Mouse (Mus musculus) neural tube, embryonic 13.5 days (tissue): ENCODE measurements around the gene Nynrin. TPM values are rescaled to one million over a fixed set of nuclear protein-coding genes. Genes with fewer than 3 reads are reported as not detected.
A peak's percentile ranks its signal among the peaks of the same experiment; 100 is the strongest.

ENCODE experiments used
- ATAC-seq: fragments of 200-750 bp; cut with Nextera tagmentation; 2 replicates; pipeline ENCODE4 v1.8.0; 2017; ENCODE audit warnings: low read depth, mild to moderate bottlenecking, moderate TSS enrichment, moderate library complexity
- H3K27ac ChIP-seq: fragments of 300-500 bp; sonication (generic); replicated peaks from 2 replicates; pipeline ENCODE4 v1.5.1; 2015; ENCODE audit warnings: moderate library complexity, mild to moderate bottlenecking, inconsistent platforms
- H3K27me3 ChIP-seq: fragments of 300-500 bp; sonication (generic); 2 replicates; pipeline ENCODE4 v1.6.1; 2015; ENCODE audit warnings: mild to moderate bottlenecking, inconsistent platforms
- H3K36me3 ChIP-seq: fragments of 300-500 bp; sonication (generic); 2 replicates; pipeline ENCODE4 v1.6.1; 2015; ENCODE audit warnings: mild to moderate bottlenecking, inconsistent platforms
- H3K4me1 ChIP-seq: fragments of 300-500 bp; sonication (generic); replicated peaks from 2 replicates; pipeline ENCODE4 v1.6.1; 2015; ENCODE audit warnings: inconsistent platforms
- H3K4me2 ChIP-seq: fragments of 300-500 bp; sonication (generic); 2 replicates; pipeline ENCODE4 v1.6.1; 2015; ENCODE audit warnings: inconsistent platforms, mild to moderate bottlenecking, moderate library complexity
- H3K4me3 ChIP-seq: fragments of 300-500 bp; sonication (generic); 2 replicates; pipeline ENCODE4 v1.5.1; 2015; ENCODE audit warnings: mild to moderate bottlenecking, inconsistent platforms
- H3K9ac ChIP-seq: fragments of 300-500 bp; sonication (generic); 2 replicates; pipeline ENCODE4 v1.6.1; 2015; ENCODE audit warnings: moderate library complexity, mild to moderate bottlenecking, inconsistent platforms
- H3K9me3 ChIP-seq: fragments of 300-500 bp; sonication (generic); 2 replicates; pipeline ENCODE4 v1.6.1; 2016; ENCODE audit warnings: inconsistent platforms
- WGBS: fragments of 180-500 bp; shearing (Covaris S2); methylation state at CpG from one replicate; pipeline ENCODE4 v1.1.7; 2015; 5-methylcytosine and 5-hydroxymethylcytosine counted together
- polyA plus RNA-seq: library from polyadenylated mRNA; unstranded; fragments of >200 nt; fragmentation: Nextera tagmentation; extraction: Ambion mirVana; gene quantifications from 2 replicates; pipeline ENCODE4 v1.2.1, GENCODE M21; 2015

Gene Nynrin
- polyA plus RNA-seq, 1 experiment from 2014 or later = 11.8 TPM

DNA sequence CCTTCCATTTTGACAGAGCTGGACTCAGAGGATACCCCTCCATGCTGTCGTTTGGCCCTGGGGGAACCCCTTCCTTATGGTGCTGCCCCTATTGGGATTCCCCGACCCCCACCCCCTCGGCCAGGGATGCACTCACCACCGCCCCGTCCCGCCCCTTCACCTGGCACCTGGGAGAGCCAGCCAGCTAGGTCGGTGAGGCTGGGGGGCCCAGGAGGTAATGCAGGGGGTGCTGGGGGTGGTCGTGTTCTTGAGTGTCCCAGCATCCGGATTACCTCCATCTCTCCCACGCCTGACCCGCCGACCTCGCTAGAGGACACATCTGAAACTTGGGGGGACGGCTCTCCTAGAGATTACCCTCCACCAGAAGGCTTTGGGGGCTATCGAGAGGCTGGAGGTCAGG is 27.7 kb upstream of the Nynrin start:
- Histone ChIP-seq H3K4me3 (peak overlapping the region; percentile 60), H3K4me2 (peak overlapping the region; percentile 87), H3K27me3 (peaks cover 36% of the 10 kb centered on the region), H3K27ac (peak overlapping the region; percentile 78; the same call in 1 of the 2 replicates), H3K36me3 (no peaks in the 10 kb centered on the region), H3K9ac (peak overlapping the region; percentile 82), H3K4me1 (peaks cover 57% of the 10 kb centered on the region), H3K9me3 (no peaks in the 10 kb centered on the region)
- 4% methylated on average over 15 of the region's 15 CpGs for whole genome bisulfite sequencing
- ATAC-seq = no peak

DNA sequence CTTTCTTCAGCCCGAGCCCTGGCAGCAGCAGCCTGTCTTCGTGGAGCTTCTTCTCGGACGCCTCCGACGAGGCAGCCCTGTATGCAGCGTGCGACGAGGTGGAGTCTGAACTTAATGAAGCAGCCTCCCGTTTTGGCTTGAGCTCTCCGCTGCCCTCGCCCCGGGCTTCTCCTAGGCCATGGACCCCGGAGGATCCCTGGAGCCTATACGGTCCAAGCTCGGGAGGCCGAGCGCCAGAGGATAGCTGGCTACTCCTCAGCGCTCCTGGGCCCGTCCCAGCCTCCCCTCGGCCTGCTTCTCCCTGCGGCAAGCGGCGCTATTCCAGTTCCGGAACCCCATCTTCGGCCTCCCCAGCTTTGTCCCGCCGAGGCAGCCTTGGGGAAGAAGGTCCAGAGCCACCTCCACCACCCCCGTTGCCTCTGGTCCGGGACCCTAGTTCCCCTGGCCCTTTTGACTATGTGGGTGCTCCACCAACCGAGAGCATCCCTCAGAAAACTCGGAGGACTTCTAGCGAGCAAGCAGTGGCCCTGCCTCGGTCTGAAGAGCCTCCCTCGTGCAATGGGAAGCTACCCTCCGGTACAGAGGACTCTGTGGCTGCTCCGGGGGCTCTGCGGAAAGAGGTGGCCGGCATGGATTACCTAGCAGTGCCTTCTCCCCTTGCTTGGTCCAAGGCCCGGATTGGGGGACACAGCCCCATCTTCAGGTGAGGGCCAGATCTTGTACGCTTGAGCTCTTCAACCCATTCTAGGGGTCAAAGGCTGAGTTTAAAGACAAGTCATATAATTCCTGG is 27.1 kb upstream of the Nynrin start:
- no peaks in the 10 kb centered on the region for H3K36me3 ChIP-seq
- peaks cover 36% of the 10 kb centered on the region for H3K27me3 ChIP-seq
- ATAC-seq = no peak
- H3K27ac ChIP-seq = no peak overlapping the region
- peak overlapping the region; percentile 82 for H3K9ac ChIP-seq
- peaks cover 57% of the 10 kb centered on the region for H3K4me1 ChIP-seq
- 9% methylated on average over 41 of the region's 41 CpGs for WGBS
- peak overlapping the region; percentile 87 for H3K4me2 ChIP-seq
- peak overlapping the region; percentile 60 for H3K4me3 ChIP-seq
- no peaks in the 10 kb centered on the region for H3K9me3 ChIP-seq

DNA sequence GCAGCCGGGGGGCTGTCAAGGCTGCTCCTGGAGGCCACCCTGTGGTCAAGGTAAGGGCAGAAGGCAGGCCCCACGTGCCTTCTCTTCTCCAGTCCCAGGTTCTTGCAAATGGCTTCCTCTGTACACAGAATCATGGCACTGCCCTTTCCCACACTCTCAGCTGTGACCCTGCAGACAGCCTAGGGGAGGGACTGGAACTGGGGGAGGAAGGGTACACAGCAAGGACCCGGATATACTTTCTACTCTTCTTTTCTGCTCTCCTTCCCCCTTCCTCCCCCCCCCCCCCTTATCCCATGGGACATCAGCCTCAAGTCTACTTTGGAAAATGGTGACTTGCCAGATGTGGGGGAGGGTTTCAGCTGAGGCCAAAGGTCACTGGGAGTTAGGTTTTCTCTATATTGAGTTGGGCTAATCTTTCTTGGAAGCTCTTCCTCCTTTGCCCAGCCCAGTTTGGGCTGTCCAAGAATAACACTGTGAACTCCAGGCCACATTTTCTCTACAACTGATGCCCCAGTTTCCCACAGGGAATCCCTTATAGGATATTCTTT is 25.0 kb upstream of the Nynrin start:
- Histone ChIP-seq H3K9me3 (no peaks in the 10 kb centered on the region), H3K4me1 (peaks cover 44% of the 10 kb centered on the region), H3K4me2 (no peak overlapping the region), H3K9ac (no peak overlapping the region), H3K4me3 (no peak overlapping the region), H3K27ac (no peak overlapping the region), H3K36me3 (no peaks in the 10 kb centered on the region), H3K27me3 (peaks cover 36% of the 10 kb centered on the region)
- WGBS = 57% methylated on average over 3 of the region's 3 CpGs
- ATAC-seq = no peak

DNA sequence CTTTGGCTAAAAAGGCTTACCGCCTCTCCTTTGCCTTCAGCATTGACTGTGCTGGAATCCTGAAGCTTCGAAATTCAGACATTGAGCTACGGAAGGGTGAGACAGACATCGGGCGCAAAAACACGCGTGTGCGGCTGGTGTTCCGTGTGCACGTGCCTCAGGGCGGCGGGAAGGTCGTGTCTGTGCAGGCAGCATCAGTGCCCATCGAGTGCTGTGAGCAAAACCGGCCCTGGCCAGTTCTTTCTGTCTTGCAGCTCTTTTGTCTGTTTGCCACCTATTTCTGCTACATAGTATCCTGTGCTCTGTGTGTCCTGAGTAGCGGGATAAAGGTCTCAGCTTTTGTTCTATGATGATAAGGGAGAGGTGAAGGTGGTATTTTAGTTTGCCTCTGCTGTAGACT is 24.0 kb upstream of the Nynrin start:
- Histone ChIP-seq H3K9ac (no peak overlapping the region), H3K36me3 (no peaks in the 10 kb centered on the region), H3K4me1 (peaks cover 34% of the 10 kb centered on the region), H3K4me3 (no peak overlapping the region), H3K27me3 (peaks cover 28% of the 10 kb centered on the region), H3K27ac (no peak overlapping the region), H3K9me3 (no peaks in the 10 kb centered on the region), H3K4me2 (no peak overlapping the region)
- 93% methylated on average over 16 of the region's 16 CpGs for WGBS
- ATAC-seq = no peak

DNA sequence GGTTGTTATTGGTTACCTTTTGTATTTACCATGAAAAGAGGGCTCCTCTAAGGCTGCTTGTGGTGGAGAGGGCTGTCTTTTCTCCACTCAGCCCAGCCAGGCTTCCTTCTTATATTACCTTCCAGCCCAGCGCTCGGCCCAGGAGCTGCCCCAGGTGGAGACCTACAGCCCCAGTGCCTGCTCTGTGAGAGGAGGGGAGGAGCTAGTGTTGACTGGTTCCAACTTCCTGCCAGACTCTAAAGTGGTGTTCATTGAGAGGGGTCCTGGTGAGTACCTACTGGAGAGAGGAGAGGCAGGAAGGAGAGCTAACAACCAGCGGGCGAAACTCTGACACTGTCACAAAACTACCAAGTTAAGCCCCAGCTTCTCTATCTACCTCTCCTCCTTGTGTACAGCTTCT is 23.5 kb upstream of the Nynrin start:
- no peak overlapping the region for H3K9ac ChIP-seq
- H3K9me3 ChIP-seq = no peaks in the 10 kb centered on the region
- no peak overlapping the region for H3K27ac ChIP-seq
- 85% methylated on average over 4 of the region's 4 CpGs for WGBS
- H3K27me3 ChIP-seq = peaks cover 24% of the 10 kb centered on the region
- no peak overlapping the region for H3K4me3 ChIP-seq
- H3K36me3 ChIP-seq = no peaks in the 10 kb centered on the region
- no peak for ATAC-seq
- peaks cover 29% of the 10 kb centered on the region for H3K4me1 ChIP-seq
- no peak overlapping the region for H3K4me2 ChIP-seq

DNA sequence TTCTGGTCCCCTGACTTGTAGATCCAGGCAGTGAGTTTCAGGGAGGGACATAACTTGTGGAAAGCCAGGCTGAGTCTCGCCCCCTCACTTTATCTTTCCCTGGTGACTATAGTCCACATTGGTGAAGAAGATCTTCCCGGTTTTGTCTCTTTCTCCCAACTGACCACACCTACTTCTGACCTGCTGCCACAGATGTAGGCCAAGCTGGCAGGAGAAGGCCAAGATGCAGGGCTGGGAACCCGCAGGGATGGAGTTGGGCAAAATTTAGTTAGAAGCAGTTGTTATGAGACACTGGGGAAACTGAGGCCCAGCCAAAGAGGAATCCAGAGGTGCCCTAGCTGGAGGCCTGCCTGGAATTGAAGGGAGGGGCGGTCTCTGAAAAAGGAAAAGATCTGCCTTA is 20.7 kb upstream of the Nynrin start:
- H3K4me3 ChIP-seq = no peak overlapping the region
- H3K27ac ChIP-seq = no peak overlapping the region
- WGBS = 85% methylated on average over 4 of the region's 4 CpGs
- H3K9ac ChIP-seq = no peak overlapping the region
- no peaks in the 10 kb centered on the region for H3K36me3 ChIP-seq
- H3K9me3 ChIP-seq = no peaks in the 10 kb centered on the region
- no peaks in the 10 kb centered on the region for H3K27me3 ChIP-seq
- 0 out of 2 replicates have a peak, but pooled peaks cover 4% of the 10 kb centered on the region for H3K4me1 ChIP-seq
- no peak overlapping the region for H3K4me2 ChIP-seq
- ATAC-seq = no peak

DNA sequence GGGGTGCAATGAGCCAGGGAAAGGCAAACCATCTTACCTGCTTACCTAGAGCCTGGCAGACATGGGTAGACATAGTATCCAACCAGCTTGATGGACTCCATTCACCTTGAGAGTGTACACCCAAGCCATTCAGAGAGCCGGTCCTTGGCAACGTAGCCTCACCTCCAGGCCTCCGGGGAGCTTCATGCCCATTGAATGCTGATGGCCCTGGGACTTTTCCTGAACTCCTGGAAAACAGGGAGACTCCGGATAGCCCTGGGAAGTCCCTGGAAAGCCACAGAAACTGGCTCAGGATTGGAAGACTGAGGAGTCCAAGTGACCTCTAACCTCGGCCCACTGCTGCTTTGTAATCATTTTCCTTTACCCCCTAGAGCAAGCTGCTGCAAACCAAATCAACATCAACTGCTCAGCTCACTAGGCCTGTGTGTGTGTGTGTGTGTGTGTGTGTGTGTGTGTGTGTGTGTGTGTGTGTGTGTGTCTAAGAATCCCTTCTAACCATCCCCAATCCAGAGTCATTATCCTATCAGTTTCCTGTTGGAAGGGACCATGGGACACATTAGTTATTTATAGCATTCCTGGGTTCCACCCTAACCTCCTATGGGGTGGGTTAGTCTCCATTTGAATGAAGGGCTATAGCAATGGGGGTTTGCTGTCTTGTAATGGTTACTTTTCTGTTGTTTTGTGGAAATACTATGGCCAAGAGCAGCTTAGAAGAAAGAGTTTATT is 18.8 kb upstream of the Nynrin start:
- no peaks in the 10 kb centered on the region for H3K27me3 ChIP-seq
- H3K4me1 ChIP-seq = no peaks in the 10 kb centered on the region
- H3K4me2 ChIP-seq = no peak overlapping the region
- H3K4me3 ChIP-seq = no peak overlapping the region
- H3K36me3 ChIP-seq = no peaks in the 10 kb centered on the region
- 71% methylated on average over 5 of the region's 5 CpGs for WGBS
- ATAC-seq = no peak
- H3K27ac ChIP-seq = no peak overlapping the region
- H3K9ac ChIP-seq = no peak overlapping the region
- H3K9me3 ChIP-seq = no peaks in the 10 kb centered on the region

DNA sequence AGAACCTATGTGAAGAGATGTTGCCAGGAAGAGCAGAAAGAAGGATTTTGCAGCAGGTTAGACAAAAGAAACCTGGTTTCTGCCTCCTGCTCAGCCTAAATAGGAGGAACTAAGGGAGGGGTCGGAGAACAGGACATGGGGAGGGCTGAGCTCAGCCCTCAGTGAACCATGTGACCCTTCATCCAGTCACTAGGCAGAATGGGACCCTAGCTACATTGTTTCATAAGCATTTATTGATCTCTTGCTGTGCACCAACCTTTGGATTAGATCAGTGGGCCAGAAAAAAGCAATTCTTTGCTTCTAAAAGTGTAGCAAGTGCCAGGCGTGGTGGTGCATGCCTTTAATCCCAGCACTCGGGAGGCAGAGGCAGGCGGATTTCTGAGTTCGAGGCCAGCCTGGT is 15.5 kb upstream of the Nynrin start:
- no peak for ATAC-seq
- no peak overlapping the region for H3K27ac ChIP-seq
- H3K4me2 ChIP-seq = no peak overlapping the region
- 84% methylated on average over 5 of the region's 5 CpGs for WGBS
- H3K4me1 ChIP-seq = no peaks in the 10 kb centered on the region
- H3K36me3 ChIP-seq = no peaks in the 10 kb centered on the region
- no peak overlapping the region for H3K9ac ChIP-seq
- no peak overlapping the region for H3K4me3 ChIP-seq
- H3K27me3 ChIP-seq = no peaks in the 10 kb centered on the region
- H3K9me3 ChIP-seq = no peaks in the 10 kb centered on the region

DNA sequence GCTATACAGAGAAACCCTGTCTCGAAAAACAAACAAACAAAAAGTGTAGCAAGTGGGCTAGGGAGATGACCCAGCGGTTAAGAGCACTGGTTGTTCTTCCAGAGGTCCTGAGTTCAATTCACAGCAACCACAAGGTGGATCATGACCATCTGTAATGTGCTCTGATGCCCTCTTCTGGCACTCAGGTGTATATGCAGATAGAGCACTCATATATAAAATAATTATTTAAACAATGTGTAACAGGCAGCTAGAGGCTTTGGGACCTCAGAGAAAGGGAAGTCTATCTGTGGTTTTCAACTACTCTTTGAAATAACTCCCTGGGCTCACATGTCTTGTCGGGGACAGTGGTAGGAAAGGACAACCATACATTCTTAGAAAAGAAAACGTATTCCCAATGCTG is 15.1 kb upstream of the Nynrin start:
- ATAC-seq = no peak
- Histone ChIP-seq H3K27ac (no peak overlapping the region), H3K27me3 (no peaks in the 10 kb centered on the region), H3K4me1 (no peaks in the 10 kb centered on the region), H3K4me3 (no peak overlapping the region), H3K9ac (no peak overlapping the region), H3K9me3 (no peaks in the 10 kb centered on the region), H3K36me3 (no peaks in the 10 kb centered on the region), H3K4me2 (no peak overlapping the region)
- 85% methylated on average over 4 of the region's 4 CpGs for WGBS

DNA sequence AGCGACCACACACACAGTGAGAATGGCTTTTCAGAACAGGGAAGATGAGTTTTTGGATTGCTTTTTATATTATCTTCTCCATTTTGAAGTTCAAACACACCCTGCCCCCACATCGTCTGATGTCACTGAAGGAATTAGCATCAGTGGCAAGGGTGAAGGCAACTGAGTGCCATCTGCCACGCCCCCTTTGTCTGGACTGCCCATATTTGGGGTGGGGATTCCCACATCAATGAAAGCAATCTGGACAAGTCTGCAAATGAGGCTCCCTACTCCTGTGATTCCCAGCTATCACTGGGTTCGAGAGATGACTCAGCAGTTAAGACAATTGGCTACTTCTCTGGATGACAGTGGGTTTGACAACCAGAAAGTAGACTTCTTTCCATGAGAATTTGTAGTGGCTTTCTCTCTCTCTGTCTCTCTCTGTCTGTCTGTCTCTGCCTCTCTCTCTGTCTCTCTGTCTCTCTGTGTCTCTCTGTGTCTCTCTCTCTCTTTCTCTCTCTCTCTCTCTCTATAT is 12.9 kb upstream of the Nynrin start:
- H3K27me3 ChIP-seq = no peaks in the 10 kb centered on the region
- H3K9me3 ChIP-seq = no peaks in the 10 kb centered on the region
- H3K27ac ChIP-seq = no peak overlapping the region
- no peak overlapping the region for H3K4me2 ChIP-seq
- no peak overlapping the region for H3K9ac ChIP-seq
- H3K4me1 ChIP-seq = no peaks in the 10 kb centered on the region
- H3K36me3 ChIP-seq = no peaks in the 10 kb centered on the region
- no peak for ATAC-seq
- H3K4me3 ChIP-seq = no peak overlapping the region
- 66% methylated on average over 4 of the region's 4 CpGs for WGBS

DNA sequence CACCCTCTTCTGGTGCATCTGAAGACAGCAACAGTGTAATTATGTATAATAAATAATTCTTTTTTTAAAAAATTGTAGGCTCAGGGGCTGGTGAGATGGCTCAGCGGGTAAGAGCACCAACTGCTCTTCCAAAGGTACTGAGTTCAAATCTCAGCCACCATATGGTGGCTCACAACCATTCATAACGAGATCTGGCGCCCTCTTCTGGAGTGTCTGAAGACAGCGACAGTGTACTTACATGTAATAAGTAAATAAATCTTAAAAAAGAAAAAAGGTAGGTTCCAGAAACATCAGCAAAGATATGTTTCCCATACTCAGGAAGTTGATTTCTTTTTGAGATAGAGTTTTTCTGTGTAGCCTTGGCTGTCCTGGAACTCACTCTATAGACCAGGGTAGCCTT is 11.0 kb upstream of the Nynrin start:
- H3K9ac ChIP-seq = no peak overlapping the region
- no peaks in the 10 kb centered on the region for H3K9me3 ChIP-seq
- no peaks in the 10 kb centered on the region for H3K36me3 ChIP-seq
- ATAC-seq = no peak
- H3K4me2 ChIP-seq = no peak overlapping the region
- WGBS = 80% methylated on average over 4 of the region's 4 CpGs
- no peak overlapping the region for H3K27ac ChIP-seq
- no peaks in the 10 kb centered on the region for H3K27me3 ChIP-seq
- H3K4me1 ChIP-seq = no peaks in the 10 kb centered on the region
- H3K4me3 ChIP-seq = no peak overlapping the region

DNA sequence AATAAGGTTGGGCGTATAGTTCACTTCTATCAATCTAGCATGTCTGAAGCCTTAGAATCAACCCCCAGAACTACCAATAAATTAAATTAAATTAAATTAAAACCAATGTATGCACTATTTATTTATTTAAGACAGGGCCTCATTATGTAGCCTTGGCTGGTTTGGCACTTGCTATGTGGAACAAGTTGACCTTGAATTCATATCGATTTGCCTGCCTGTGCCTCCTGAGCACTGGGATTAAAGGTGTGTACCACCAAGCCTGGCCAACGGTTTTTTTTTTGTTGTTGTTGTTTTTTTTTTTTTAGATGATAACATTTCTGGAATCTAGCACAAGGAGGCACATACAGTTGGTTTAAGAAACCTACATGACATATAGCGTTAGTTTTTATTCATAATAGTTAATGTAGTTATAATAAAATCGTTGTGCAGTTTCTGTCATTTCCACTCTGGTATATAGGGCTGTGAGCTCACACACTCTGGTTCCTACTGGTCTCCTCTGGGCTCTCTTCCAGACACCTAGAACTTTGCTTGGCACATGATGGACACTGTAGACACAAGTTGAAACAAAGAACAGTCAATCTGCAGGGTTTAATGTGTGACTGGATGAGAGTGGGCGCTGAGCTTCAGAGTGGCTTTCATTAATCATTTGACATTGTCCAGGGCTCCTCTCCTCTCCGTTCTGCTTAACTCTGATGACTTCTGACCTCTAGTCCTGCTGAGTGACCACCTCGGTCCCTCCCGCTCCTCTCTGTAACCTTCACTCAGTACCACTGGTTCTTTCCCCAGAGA is 8.1 kb upstream of the Nynrin start:
- no peaks in the 10 kb centered on the region for H3K27me3 ChIP-seq
- no peak for ATAC-seq
- WGBS = 83% methylated on average over 9 of the region's 9 CpGs

More for the DNA sequence above, 8.1 kb upstream of the Nynrin start:
- H3K36me3 ChIP-seq = no peaks in the 10 kb centered on the region
- H3K4me1 ChIP-seq = no peaks in the 10 kb centered on the region
- H3K4me2 ChIP-seq = no peak overlapping the region
- no peak overlapping the region for H3K27ac ChIP-seq
- H3K9me3 ChIP-seq = no peaks in the 10 kb centered on the region
- no peak overlapping the region for H3K9ac ChIP-seq
- no peak overlapping the region for H3K4me3 ChIP-seq
